Mouse (Mus musculus): ENCODE measurements around the gene Gata5.
A peak's percentile ranks its signal among the peaks of the same experiment; 100 is the strongest.

DNA sequence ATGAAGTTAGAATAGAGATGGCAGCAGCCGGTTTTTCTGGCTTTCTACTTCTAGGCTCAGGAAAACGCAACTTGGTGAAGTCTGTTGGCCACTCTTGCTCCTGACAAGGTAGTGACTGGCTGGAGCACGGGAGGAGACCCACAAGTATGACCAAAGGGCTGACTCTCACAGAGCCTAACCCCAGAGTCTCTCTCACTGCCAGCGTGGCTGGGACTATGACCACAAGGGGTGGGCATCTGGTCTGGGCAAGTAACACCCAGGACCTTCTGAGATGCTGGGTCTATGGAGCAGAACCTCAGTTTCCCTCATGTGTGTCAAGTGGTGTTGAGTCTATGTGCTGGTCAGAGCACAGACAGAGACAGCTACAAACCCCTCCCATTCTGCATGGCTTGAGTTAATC lies 58.1 kb downstream of the Gata5 start:
- 0 out of 2 replicates have a peak, but pooled peaks have one; percentile 11 for TF ChIP-seq MXI1 (IDR thresholded peaks at IDR 0.05; ENCODE audit: low read depth, low read length)
- TF ChIP-seq POLR2A (IDR thresholded peaks at IDR 0.05; ENCODE audit: low read depth, low read length), result no peak
- no peak for TF ChIP-seq GABPA (IDR thresholded peaks at IDR 0.05; ENCODE audit: insufficient replicate concordance, low read depth, low read length)
- no peak for TF ChIP-seq CTCF (conservative IDR thresholded peaks at IDR 0.05 in 1 of 2, IDR thresholded peaks at IDR 0.05 in 1 of 2; ENCODE audit: low read depth in 2 of 2, low read length in 2 of 2)
- no peak for TF ChIP-seq MAFK (IDR thresholded peaks at IDR 0.05; ENCODE audit: insufficient replicate concordance, low read length)
- no peak for TF ChIP-seq HCFC1 (IDR thresholded peaks at IDR 0.05; ENCODE audit: low read depth, low read length)
- TF ChIP-seq ZKSCAN1 (IDR thresholded peaks at IDR 0.05; ENCODE audit: borderline replicate concordance, low read depth, low read length), result no peak
- no peak for TF ChIP-seq EP300 (IDR thresholded peaks at IDR 0.05; ENCODE audit: low read length)
- TF ChIP-seq UBTF (IDR thresholded peaks at IDR 0.05; ENCODE audit: low read depth, low read length), result no peak
- TF ChIP-seq ZC3H11A (IDR thresholded peaks at IDR 0.05; ENCODE audit: low read depth, low read length), result no peak
- TF ChIP-seq MAZ (IDR thresholded peaks at IDR 0.05; ENCODE audit: low read depth, low read length), result no peak
- no peak for TF ChIP-seq IRF4 (IDR thresholded peaks at IDR 0.05; ENCODE audit: low read depth, low read length)
- no peak for TF ChIP-seq CHD1 (IDR thresholded peaks at IDR 0.05; ENCODE audit: low read depth, low read length)
